Mouse (Mus musculus): Measurements from ENCODE around the gene Lhpp. TPM values are rescaled to one million over a fixed set of nuclear protein-coding genes. Genes with fewer than 3 reads are reported as not detected.

Gene Lhpp
- polyA plus RNA-seq, 1 experiment from 2014 or later = 9.0 TPM

GRCm38 (mm10) chr7:132683923-132684322 lies 73.5 kb downstream of the Lhpp start:
- WGBS (ENCODE audit: insufficient replicate concordance) = 68% methylated on average over 4 of the region's 4 CpGs
- Histone ChIP-seq H3K36me3 (replicated peaks; ENCODE audit: insufficient read depth, low read length) (no peaks in the 10 kb centered on the region), H3K4me1 (ENCODE audit: insufficient read depth) (peaks cover 24% of the 10 kb centered on the region), H3K9ac (replicated peaks) (no peak overlapping the region), H3K4me3 (ENCODE audit: low read depth, low read length) (no peak overlapping the region), H3K27ac (ENCODE audit: low read depth) (no peak overlapping the region), H3K27me3 (ENCODE audit: insufficient read depth, low read length) (no peaks in the 10 kb centered on the region), H3K9me3 (ENCODE audit: low read length) (no peaks in the 10 kb centered on the region), H3K4me2 (ENCODE audit: low read depth, low read length) (no peak overlapping the region)
- ATAC-seq (no peak), DNase-seq (no peak)
- TF ChIP-seq EP300 (IDR thresholded peaks at IDR 0.05; ENCODE audit: low read depth) = no peak
- no peak for TF ChIP-seq CTCF (IDR thresholded peaks at IDR 0.05; ENCODE audit: low read depth)

GRCm38 (mm10) chr7:132686515-132686914 lies 76.1 kb downstream of the Lhpp start:
- Histone ChIP-seq H3K4me2 (ENCODE audit: low read depth, low read length) (no peak overlapping the region), H3K36me3 (replicated peaks; ENCODE audit: insufficient read depth, low read length) (no peaks in the 10 kb centered on the region), H3K4me1 (ENCODE audit: insufficient read depth) (peaks cover 27% of the 10 kb centered on the region), H3K4me3 (ENCODE audit: low read depth, low read length) (no peak overlapping the region), H3K9me3 (ENCODE audit: low read length) (no peaks in the 10 kb centered on the region), H3K27ac (ENCODE audit: low read depth) (peak overlapping the region; percentile 46; the same call in 1 of the 2 replicates), H3K27me3 (ENCODE audit: insufficient read depth, low read length) (no peaks in the 10 kb centered on the region), H3K9ac (replicated peaks) (no peak overlapping the region)
- WGBS (ENCODE audit: insufficient replicate concordance) = 21% methylated on average over 3 of the region's 3 CpGs
- ATAC-seq = peak; percentile 67
- no peak for TF ChIP-seq CTCF (IDR thresholded peaks at IDR 0.05; ENCODE audit: low read depth)
- peak; percentile 46; the same call in 1 of the 2 replicates for TF ChIP-seq EP300 (IDR thresholded peaks at IDR 0.05; ENCODE audit: low read depth)
- no peak for DNase-seq

DNA sequence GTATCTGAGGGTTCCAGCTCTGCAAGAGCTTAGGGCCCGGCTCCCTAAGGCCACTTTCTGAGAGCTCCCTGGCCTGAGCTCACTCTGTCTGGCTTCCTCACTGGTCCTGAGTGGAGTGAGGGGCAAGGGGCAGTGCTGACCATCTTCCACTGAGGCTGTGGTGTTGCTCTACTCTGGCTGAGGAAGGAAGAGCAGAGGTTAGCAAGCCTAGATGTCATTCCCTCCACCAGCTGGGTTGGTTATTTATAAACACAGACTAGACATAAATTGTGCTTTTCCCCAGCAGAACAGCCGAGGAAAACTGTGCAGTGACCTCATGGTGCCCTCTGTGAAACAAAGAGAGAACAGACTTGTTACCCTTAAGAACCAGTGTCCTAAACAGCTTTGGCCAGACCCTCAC lies 77.5 kb downstream of the Lhpp start:
- Histone ChIP-seq H3K27me3 (ENCODE audit: insufficient read depth, low read length) (no peaks in the 10 kb centered on the region), H3K36me3 (replicated peaks; ENCODE audit: insufficient read depth, low read length) (no peaks in the 10 kb centered on the region), H3K4me1 (ENCODE audit: insufficient read depth) (peaks cover 27% of the 10 kb centered on the region), H3K27ac (ENCODE audit: low read depth) (peak overlapping the region; percentile 44; the same call in 1 of the 2 replicates), H3K4me2 (ENCODE audit: low read depth, low read length) (no peak overlapping the region), H3K9me3 (ENCODE audit: low read length) (no peaks in the 10 kb centered on the region), H3K9ac (replicated peaks) (peak overlapping the region; percentile 38; the same call in 1 of the 2 replicates), H3K4me3 (ENCODE audit: low read depth, low read length) (no peak overlapping the region)
- no peak for ATAC-seq
- no peak for TF ChIP-seq EP300 (IDR thresholded peaks at IDR 0.05; ENCODE audit: low read depth)
- no peak for TF ChIP-seq CTCF (IDR thresholded peaks at IDR 0.05; ENCODE audit: low read depth)
- DNase-seq = no peak
- WGBS (ENCODE audit: insufficient replicate concordance) = 49% methylated on average over 2 of the region's 2 CpGs

GRCm38 (mm10) chr7:132688721-132689120 lies 78.3 kb downstream of the Lhpp start:
- no peak for DNase-seq
- Histone ChIP-seq H3K9me3 (ENCODE audit: low read length) (no peaks in the 10 kb centered on the region), H3K9ac (replicated peaks) (no peak overlapping the region), H3K36me3 (replicated peaks; ENCODE audit: insufficient read depth, low read length) (no peaks in the 10 kb centered on the region), H3K27me3 (ENCODE audit: insufficient read depth, low read length) (no peaks in the 10 kb centered on the region), H3K4me1 (ENCODE audit: insufficient read depth) (peaks cover 27% of the 10 kb centered on the region), H3K27ac (ENCODE audit: low read depth) (peak overlapping the region; percentile 1; the same call in 1 of the 2 replicates), H3K4me3 (ENCODE audit: low read depth, low read length) (no peak overlapping the region), H3K4me2 (ENCODE audit: low read depth, low read length) (no peak overlapping the region)
- 61% methylated on average over 5 of the region's 5 CpGs for WGBS (ENCODE audit: insufficient replicate concordance)
- TF ChIP-seq EP300 (IDR thresholded peaks at IDR 0.05; ENCODE audit: low read depth) (no peak), CTCF (IDR thresholded peaks at IDR 0.05; ENCODE audit: low read depth) (no peak)
- no peak for ATAC-seq

DNA sequence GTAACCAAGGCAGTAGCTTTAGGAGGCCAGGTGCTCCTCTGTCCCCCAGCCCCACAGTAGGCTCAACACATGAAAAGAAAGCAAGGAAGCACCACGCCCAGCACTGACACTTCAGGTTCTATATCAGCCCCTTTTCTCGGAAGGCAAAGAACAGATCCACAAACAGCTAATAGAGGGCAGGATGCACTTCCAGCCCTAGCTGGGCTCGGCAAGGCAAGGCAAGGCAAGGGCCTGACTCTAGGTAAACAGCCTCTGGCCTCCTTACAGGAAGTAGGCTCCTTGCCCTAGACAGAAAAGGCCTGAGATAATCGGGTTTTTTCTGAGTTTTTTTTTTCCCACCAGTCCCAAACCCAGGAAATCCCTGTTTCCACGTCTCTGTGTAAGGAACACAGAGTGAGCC lies 79.3 kb downstream of the Lhpp start:
- H3K9ac ChIP-seq (replicated peaks) = no peak overlapping the region
- H3K36me3 ChIP-seq (replicated peaks; ENCODE audit: insufficient read depth, low read length) = no peaks in the 10 kb centered on the region
- no peak overlapping the region for H3K4me2 ChIP-seq (ENCODE audit: low read depth, low read length)
- H3K27ac ChIP-seq (ENCODE audit: low read depth) = peak overlapping the region; percentile 8; the same call in 1 of the 2 replicates
- DNase-seq (no peak), ATAC-seq (no peak)
- peaks cover 27% of the 10 kb centered on the region for H3K4me1 ChIP-seq (ENCODE audit: insufficient read depth)
- H3K27me3 ChIP-seq (ENCODE audit: insufficient read depth, low read length) = no peaks in the 10 kb centered on the region
- H3K4me3 ChIP-seq (ENCODE audit: low read depth, low read length) = no peak overlapping the region
- TF ChIP-seq EP300 (IDR thresholded peaks at IDR 0.05; ENCODE audit: low read depth) (no peak), CTCF (IDR thresholded peaks at IDR 0.05; ENCODE audit: low read depth) (no peak)
- H3K9me3 ChIP-seq (ENCODE audit: low read length) = no peaks in the 10 kb centered on the region
- whole genome bisulfite sequencing (ENCODE audit: insufficient replicate concordance) = 41% methylated on average over 5 of the region's 5 CpGs

- 68% methylated on average over 14 of the region's 14 CpGs for WGBS (ENCODE audit: insufficient replicate concordance)
- Histone ChIP-seq H3K9ac (replicated peaks) (no peak overlapping the region), H3K27ac (ENCODE audit: low read depth) (peak overlapping the region; percentile 57; the same call in 1 of the 2 replicates), H3K36me3 (replicated peaks; ENCODE audit: insufficient read depth, low read length) (no peaks in the 10 kb centered on the region), H3K4me1 (ENCODE audit: insufficient read depth) (peaks cover 24% of the 10 kb centered on the region), H3K27me3 (ENCODE audit: insufficient read depth, low read length) (no peaks in the 10 kb centered on the region), H3K4me3 (ENCODE audit: low read depth, low read length) (no peak overlapping the region), H3K4me2 (ENCODE audit: low read depth, low read length) (no peak overlapping the region), H3K9me3 (ENCODE audit: low read length) (no peaks in the 10 kb centered on the region)
- TF ChIP-seq CTCF (IDR thresholded peaks at IDR 0.05; ENCODE audit: low read depth) (no peak), EP300 (IDR thresholded peaks at IDR 0.05; ENCODE audit: low read depth) (no peak)
- DNase-seq = no peak
- peak; percentile 7; the same call in 1 of the 2 replicates for ATAC-seq
Observed at GRCm38 (mm10) chr7:132690716-132691472, 80.5 kb downstream of the Lhpp start.

All from liver, postnatal 0 days (tissue).